Mouse (Mus musculus): Measurements from ENCODE around the gene Gm6465.
"Not testable (repeated sequence)": the region's sequence is repeated elsewhere in the genome, so short reads cannot be mapped to it uniquely, and the experiment has no call there.

- not testable (repeated sequence) for TF ChIP-seq CTCF (IDR thresholded peaks at IDR 0.05; ENCODE audit: low read depth); EP300 (optimal IDR thresholded peaks at IDR 0.05)
These were observed 12.6 kb downstream of the Gm6465 start for GRCm38 (mm10) chr5:11857909-11858308.

All from stomach, postnatal 0 days (tissue).